Mouse (Mus musculus) forebrain, embryonic 16.5 days (tissue): Measurements from ENCODE around the gene Pfkfb4. TPM values are rescaled to one million over a fixed set of nuclear protein-coding genes. Genes with fewer than 3 reads are reported as not detected.

ENCODE experiments used
- ATAC-seq: fragments of 200-750 bp; cut with Nextera tagmentation; 2 replicates; pipeline ENCODE4 v1.8.0; 2017; ENCODE audit warnings: mild to moderate bottlenecking, moderate library complexity
- H3K27ac ChIP-seq: fragments of 300-500 bp; sonication (generic); 2 replicates; pipeline ENCODE4 v1.5.1; 2014; ENCODE audit warnings: low read length, control low read depth
- H3K27me3 ChIP-seq: fragments of 300-500 bp; sonication (generic); replicated peaks from 2 replicates; pipeline ENCODE4 v1.6.1; 2014; ENCODE audit warnings: low read length; ENCODE audit not compliant: control insufficient read depth, insufficient read depth
- H3K36me3 ChIP-seq: fragments of 300-500 bp; sonication (generic); 2 replicates; pipeline ENCODE4 v1.6.1; 2014; ENCODE audit not compliant: control insufficient read depth, insufficient read depth
- H3K4me1 ChIP-seq: fragments of 300-500 bp; sonication (generic); replicated peaks from 2 replicates; pipeline ENCODE4 v1.6.1; 2014; ENCODE audit warnings: low read length; ENCODE audit not compliant: control insufficient read depth, insufficient read depth
- H3K4me2 ChIP-seq: fragments of 300-500 bp; sonication (generic); 2 replicates; pipeline ENCODE4 v1.6.1; 2014; ENCODE audit warnings: mild to moderate bottlenecking, low read length, control low read depth
- H3K4me3 ChIP-seq: fragments of 300-500 bp; sonication (generic); replicated peaks from 2 replicates; pipeline ENCODE4 v1.5.1; 2014; ENCODE audit warnings: mild to moderate bottlenecking, low read length, control low read depth
- H3K9ac ChIP-seq: fragments of 300-500 bp; sonication (generic); replicated peaks from 2 replicates; pipeline ENCODE4 v1.6.1; 2014; ENCODE audit warnings: low read depth, low read length, control low read depth
- H3K9me3 ChIP-seq: fragments of 300-500 bp; sonication (generic); 2 replicates; pipeline ENCODE4 v1.6.1; 2016; ENCODE audit warnings: low read length; ENCODE audit not compliant: control insufficient read depth
- WGBS: fragments of 180-500 bp; shearing (Covaris S2); extraction: QIAGEN DNeasy Blood & Tissue Kit; methylation state at CpG from one replicate; pipeline ENCODE4 v1.1.7; 2014; 5-methylcytosine and 5-hydroxymethylcytosine counted together
- polyA plus RNA-seq: library from polyadenylated mRNA; unstranded; fragments of >200 nt; fragmentation: Nextera tagmentation; extraction: Ambion mirVana; gene quantifications from 2 replicates; pipeline ENCODE4 v1.2.1, GENCODE M21; 2015

The Pfkfb4 gene
- polyA plus RNA-seq, 1 experiment from 2014 or later, result 34.0 TPM

DNA sequence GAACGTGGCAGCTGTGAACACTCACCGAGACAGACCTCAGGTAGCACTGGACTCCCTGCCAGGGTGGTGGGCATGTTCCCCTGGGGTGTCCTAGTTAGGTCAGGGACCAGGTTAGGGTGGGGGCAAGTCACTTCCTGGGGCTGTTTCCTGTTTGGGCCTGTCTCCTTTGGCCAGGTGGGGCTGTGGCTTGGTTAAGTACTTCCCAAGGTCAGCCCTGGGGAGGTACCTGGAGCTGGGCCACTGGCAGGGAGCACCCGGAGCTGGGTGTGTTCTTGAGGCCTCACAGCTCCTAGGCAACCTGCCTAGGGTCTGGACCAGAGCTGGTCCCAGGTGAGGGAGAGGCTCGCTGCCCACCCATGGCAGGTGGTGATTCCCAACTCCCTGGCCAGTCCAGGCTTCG is 37.3 kb downstream of the Pfkfb4 start:
- Histone ChIP-seq H3K27ac (no peak overlapping the region), H3K4me1 (no peaks in the 10 kb centered on the region), H3K9me3 (no peaks in the 10 kb centered on the region), H3K27me3 (no peaks in the 10 kb centered on the region), H3K4me3 (no peak overlapping the region), H3K4me2 (no peak overlapping the region), H3K36me3 (peaks cover 2% of the 10 kb centered on the region), H3K9ac (no peak overlapping the region)
- 82% methylated on average over 5 of the region's 5 CpGs for WGBS
- no peak for ATAC-seq

DNA sequence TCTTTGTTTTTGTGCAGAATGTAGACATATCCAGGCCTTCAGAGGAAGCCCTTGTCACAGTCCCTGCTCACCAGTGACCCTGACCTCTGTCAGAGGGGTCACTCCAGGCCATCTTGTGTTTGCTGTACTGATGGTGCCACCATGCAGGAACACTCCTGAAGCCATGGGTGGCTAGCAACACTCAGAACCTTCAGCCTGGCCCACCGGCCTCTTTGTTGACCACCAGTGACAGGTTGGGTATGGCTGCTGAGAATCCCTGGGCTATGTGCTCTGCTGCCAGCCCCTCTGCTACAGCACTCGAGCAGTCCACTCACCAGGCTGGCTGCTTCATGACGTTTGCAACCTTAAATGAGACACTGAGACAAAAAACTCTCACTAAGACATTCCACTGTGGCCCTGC is 38.7 kb downstream of the Pfkfb4 start:
- Histone ChIP-seq H3K27me3 (no peaks in the 10 kb centered on the region), H3K27ac (no peak overlapping the region), H3K9ac (no peak overlapping the region), H3K9me3 (no peaks in the 10 kb centered on the region), H3K36me3 (peaks cover 2% of the 10 kb centered on the region), H3K4me3 (no peak overlapping the region), H3K4me1 (no peaks in the 10 kb centered on the region), H3K4me2 (no peak overlapping the region)
- no peak for ATAC-seq
- WGBS, result 71% methylated on average over 3 of the region's 3 CpGs

DNA sequence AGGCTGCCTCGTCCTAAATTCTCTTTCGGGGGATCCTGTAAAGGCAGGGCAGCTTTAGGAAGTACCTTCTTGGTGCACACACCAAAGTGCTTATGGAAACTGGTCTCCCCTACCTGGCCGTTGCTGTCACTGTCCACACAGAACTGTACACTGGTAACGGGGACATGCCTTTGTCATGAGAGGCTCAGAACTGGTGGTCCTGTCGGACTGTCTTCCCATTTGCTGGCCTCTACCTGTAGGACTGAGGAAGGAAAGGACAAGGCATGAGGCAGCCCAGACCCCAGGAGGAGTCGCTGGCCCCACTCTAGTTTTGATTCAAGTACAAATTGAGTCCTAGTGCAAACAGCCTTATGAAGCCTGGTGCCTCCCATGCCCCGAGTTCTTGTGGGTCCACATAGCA is 39.4 kb downstream of the Pfkfb4 start:
- H3K4me2 ChIP-seq, result no peak overlapping the region
- no peaks in the 10 kb centered on the region; the same call in none of the 2 replicates for H3K36me3 ChIP-seq
- no peaks in the 10 kb centered on the region for H3K9me3 ChIP-seq
- no peak overlapping the region for H3K27ac ChIP-seq
- H3K9ac ChIP-seq, result no peak overlapping the region
- H3K4me1 ChIP-seq, result no peaks in the 10 kb centered on the region
- 92% methylated on average over 7 of the region's 7 CpGs for WGBS
- no peaks in the 10 kb centered on the region for H3K27me3 ChIP-seq
- ATAC-seq, result no peak
- no peak overlapping the region for H3K4me3 ChIP-seq

GRCm38 (mm10) chr9:109031686-109032085 is 40.1 kb downstream of the Pfkfb4 start:
- WGBS, result 86% methylated on average over 8 of the region's 8 CpGs
- H3K4me3 ChIP-seq, result no peak overlapping the region
- no peak for ATAC-seq

DNA sequence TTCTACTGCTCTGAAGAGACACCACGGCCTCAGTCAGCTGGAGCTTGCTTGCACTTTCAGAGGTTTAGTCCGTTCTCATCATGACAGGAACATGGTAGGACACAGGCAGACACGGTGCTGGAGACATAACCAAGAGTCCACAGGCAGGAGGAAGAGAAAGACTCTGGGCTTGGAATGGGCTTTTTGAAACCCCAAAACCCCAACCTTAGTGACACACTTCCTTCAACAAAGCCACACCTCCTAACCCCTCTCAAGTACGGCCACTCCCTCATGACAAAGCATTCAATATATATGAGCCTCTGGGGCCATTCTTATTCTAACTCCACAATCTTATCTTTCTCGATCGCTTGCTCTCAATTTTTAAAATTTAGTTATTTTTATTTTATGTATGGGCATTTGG is 40.9 kb downstream of the Pfkfb4 start:
- no peak overlapping the region for H3K4me2 ChIP-seq
- H3K27me3 ChIP-seq, result no peaks in the 10 kb centered on the region
- H3K4me3 ChIP-seq, result no peak overlapping the region
- H3K9ac ChIP-seq, result no peak overlapping the region
- ATAC-seq, result no peak
- H3K9me3 ChIP-seq, result no peaks in the 10 kb centered on the region
- H3K4me1 ChIP-seq, result no peaks in the 10 kb centered on the region
- WGBS, result 88% methylated on average over 6 of the region's 6 CpGs
- H3K27ac ChIP-seq, result no peak overlapping the region
- H3K36me3 ChIP-seq, result no peaks in the 10 kb centered on the region; the same call in none of the 2 replicates

More at GRCm38 (mm10) chr9:109031686-109032085, 40.1 kb downstream of the Pfkfb4 start:
- Histone ChIP-seq H3K36me3 (no peaks in the 10 kb centered on the region; the same call in none of the 2 replicates), H3K9ac (no peak overlapping the region), H3K9me3 (no peaks in the 10 kb centered on the region), H3K4me1 (no peaks in the 10 kb centered on the region), H3K27me3 (no peaks in the 10 kb centered on the region), H3K27ac (no peak overlapping the region), H3K4me2 (no peak overlapping the region)

GRCm38 (mm10) chr9:109038086-109038895 is 46.7 kb downstream of the Pfkfb4 start, which contains the start of gene Shisa5:
Gene Shisa5 (plus strand): TSS chr9:109038565.
- peak within 1 kb of the TSS; percentile 51 for H3K4me3 ChIP-seq
- H3K4me2 ChIP-seq, result peak within 1 kb of the TSS; percentile 81
- WGBS, result under 1% methylated on average over 40 of the region's 40 CpGs
- ATAC-seq, result peak; percentile 74
- H3K9ac ChIP-seq, result peak within 1 kb of the TSS; percentile 63
- H3K27me3 ChIP-seq, result no peaks in the 10 kb centered on the region
- H3K36me3 ChIP-seq, result no peaks in the 10 kb centered on the region
- H3K27ac ChIP-seq, result no peak within 1 kb of the TSS
- H3K9me3 ChIP-seq, result no peaks in the 10 kb centered on the region
- H3K4me1 ChIP-seq, result peaks cover 12% of the 10 kb centered on the region

GRCm38 (mm10) chr9:109038901-109039364 is 47.4 kb downstream of the Pfkfb4 start:
- 16% methylated on average over 8 of the region's 8 CpGs for WGBS
- no peak overlapping the region for H3K27ac ChIP-seq
- no peaks in the 10 kb centered on the region for H3K27me3 ChIP-seq
- no peaks in the 10 kb centered on the region for H3K36me3 ChIP-seq
- H3K4me3 ChIP-seq, result peak overlapping the region; percentile 51
- no peaks in the 10 kb centered on the region for H3K9me3 ChIP-seq
- ATAC-seq, result no peak; the same call in 1 of the 2 replicates
- peak overlapping the region; percentile 81 for H3K4me2 ChIP-seq
- peaks cover 12% of the 10 kb centered on the region for H3K4me1 ChIP-seq
- H3K9ac ChIP-seq, result peak overlapping the region; percentile 63

- no peak overlapping the region for H3K4me2 ChIP-seq
- H3K36me3 ChIP-seq, result no peaks in the 10 kb centered on the region
- H3K4me3 ChIP-seq, result no peak overlapping the region
- H3K4me1 ChIP-seq, result peaks cover 12% of the 10 kb centered on the region
- 85% methylated on average over 4 of the region's 4 CpGs for WGBS
- no peak overlapping the region for H3K9ac ChIP-seq
- H3K9me3 ChIP-seq, result no peaks in the 10 kb centered on the region
- no peaks in the 10 kb centered on the region for H3K27me3 ChIP-seq
- H3K27ac ChIP-seq, result no peak overlapping the region
- ATAC-seq, result no peak
Measured at GRCm38 (mm10) chr9:109039681-109040080, 48.1 kb downstream of the Pfkfb4 start.

GRCm38 (mm10) chr9:109040216-109040615 is 48.6 kb downstream of the Pfkfb4 start:
- 81% methylated on average over 8 of the region's 8 CpGs for WGBS

More at GRCm38 (mm10) chr9:109040216-109040615, 48.6 kb downstream of the Pfkfb4 start:
- Histone ChIP-seq H3K9ac (no peak overlapping the region), H3K27me3 (no peaks in the 10 kb centered on the region), H3K4me1 (peaks cover 12% of the 10 kb centered on the region), H3K4me2 (no peak overlapping the region), H3K9me3 (no peaks in the 10 kb centered on the region), H3K4me3 (no peak overlapping the region), H3K27ac (no peak overlapping the region), H3K36me3 (no peaks in the 10 kb centered on the region)
- ATAC-seq, result no peak
